Mouse (Mus musculus): ENCODE measurements around the gene Npvf. TPM values are rescaled to one million over a fixed set of nuclear protein-coding genes. Genes with fewer than 3 reads are reported as not detected.

The Npvf gene
- total and polyA plus RNA-seq, 3 experiments: not detected

DNA sequence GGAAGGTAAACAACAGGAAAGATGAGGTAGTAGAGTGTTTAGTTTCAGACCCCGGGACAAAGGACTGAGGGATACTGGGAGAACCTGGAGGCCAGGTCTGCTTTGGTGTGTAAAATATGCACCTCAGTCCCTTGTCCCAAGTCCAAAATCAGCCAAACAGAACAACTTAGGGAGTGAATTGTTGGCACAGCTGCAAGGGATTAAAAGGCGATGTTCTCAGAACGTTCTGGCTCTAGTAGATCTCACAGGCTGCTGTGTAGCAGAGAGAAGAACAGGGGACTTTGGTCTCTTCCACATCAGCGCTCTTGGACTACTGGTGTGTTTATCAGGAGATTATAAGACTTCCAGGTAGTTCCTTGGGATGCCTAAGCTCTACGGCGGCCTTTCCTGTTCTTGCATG lies 6.6 kb downstream of the Npvf start:
- H3K36me3 ChIP-seq (ENCODE audit: control insufficient read depth in 1 of 2, insufficient read depth in 2 of 2, low read length in 2 of 2): no peaks in the 10 kb centered on the region
- TF ChIP-seq NRF1 (IDR thresholded peaks at IDR 0.05; ENCODE audit: insufficient read depth, low read depth, low read length, poor library complexity, severe bottlenecking): no peak
- TF ChIP-seq MYC (IDR thresholded peaks at IDR 0.05; ENCODE audit: low read depth, low read length): no peak
- TF ChIP-seq BHLHE40 (IDR thresholded peaks at IDR 0.05; ENCODE audit: borderline replicate concordance, low read depth, low read length): no peak
- no peak for TF ChIP-seq EP300 (IDR thresholded peaks at IDR 0.05; ENCODE audit: low read depth in 1 of 2, low read length in 2 of 2)
- no peak for TF ChIP-seq UBTF (IDR thresholded peaks at IDR 0.05; ENCODE audit: borderline replicate concordance, insufficient read depth, low read depth, low read length)
- no peak for TF ChIP-seq MAFK (IDR thresholded peaks at IDR 0.05; ENCODE audit: borderline replicate concordance, low read depth, low read length)
- no peak for TF ChIP-seq ETS1 (IDR thresholded peaks at IDR 0.05; ENCODE audit: low read depth, low read length)
- no peak for TF ChIP-seq USF1 (IDR thresholded peaks at IDR 0.05; ENCODE audit: low read depth, low read length)
- no peak for TF ChIP-seq MXI1 (IDR thresholded peaks at IDR 0.05; ENCODE audit: low read depth, low read length)
- TF ChIP-seq GABPA (IDR thresholded peaks at IDR 0.05; ENCODE audit: low read depth, low read length): no peak
- TF ChIP-seq NELFE (IDR thresholded peaks at IDR 0.05; ENCODE audit: low read depth, low read length): no peak
- no peak for TF ChIP-seq SMC3 (IDR thresholded peaks at IDR 0.05; ENCODE audit: low read depth, low read length)
- TF ChIP-seq CTCF (IDR thresholded peaks at IDR 0.05 in 2 of 3, conservative IDR thresholded peaks at IDR 0.05 in 1 of 3; ENCODE audit: control insufficient read depth in 1 of 3, insufficient read depth in 1 of 3, low read depth in 2 of 3, low read length in 3 of 3, poor library complexity in 1 of 3, severe bottlenecking in 1 of 3): no peak
- TF ChIP-seq MYB (IDR thresholded peaks at IDR 0.05; ENCODE audit: low read depth, low read length): no peak
- H3K9ac ChIP-seq (ENCODE audit: control insufficient read depth, low read depth, low read length, poor library complexity, severe bottlenecking): no peak overlapping the region
- no peak overlapping the region for H3K27ac ChIP-seq (ENCODE audit: control insufficient read depth, low read depth, low read length)
- no peaks in the 10 kb centered on the region for H3K4me1 ChIP-seq (ENCODE audit: control insufficient read depth in 1 of 2, insufficient read depth in 2 of 2, low read length in 2 of 2)
- H3K79me2 ChIP-seq (ENCODE audit: control insufficient read depth, insufficient read depth, low read length, poor library complexity): no peaks in the 10 kb centered on the region
- DNase-seq (ENCODE audit: low read depth, low spot score): no peak
- H3K9me3 ChIP-seq (replicated peaks; ENCODE audit: insufficient read depth, low read length): no peaks in the 10 kb centered on the region
- no peak overlapping the region for H3K4me3 ChIP-seq (ENCODE audit: control insufficient read depth in 1 of 2, insufficient read depth in 1 of 2, low read depth in 2 of 2, low read length in 2 of 2)
- H3K27me3 ChIP-seq (ENCODE audit: control insufficient read depth in 1 of 2, insufficient read depth in 2 of 2, low read length in 2 of 2): no peaks in the 10 kb centered on the region; a peak in 1 of 4 replicates

GRCm38 (mm10) chr6:50646659-50647058 lies 7.6 kb downstream of the Npvf start:
- no peaks in the 10 kb centered on the region for H3K9me3 ChIP-seq (replicated peaks; ENCODE audit: insufficient read depth, low read length)
- no peaks in the 10 kb centered on the region for H3K36me3 ChIP-seq (ENCODE audit: control insufficient read depth in 1 of 2, insufficient read depth in 2 of 2, low read length in 2 of 2)
- H3K27me3 ChIP-seq (ENCODE audit: control insufficient read depth in 1 of 2, insufficient read depth in 2 of 2, low read length in 2 of 2): no peaks in the 10 kb centered on the region; a peak in 1 of 4 replicates
- H3K4me1 ChIP-seq (ENCODE audit: control insufficient read depth in 1 of 2, insufficient read depth in 2 of 2, low read length in 2 of 2): no peaks in the 10 kb centered on the region
- no peak overlapping the region for H3K27ac ChIP-seq (ENCODE audit: control insufficient read depth, low read depth, low read length)
- DNase-seq (ENCODE audit: low read depth, low spot score): no peak
- H3K4me3 ChIP-seq (ENCODE audit: control insufficient read depth in 1 of 2, insufficient read depth in 1 of 2, low read depth in 2 of 2, low read length in 2 of 2): no peak overlapping the region
- H3K9ac ChIP-seq (ENCODE audit: control insufficient read depth, low read depth, low read length, poor library complexity, severe bottlenecking): no peak overlapping the region
- TF ChIP-seq GATA1 (IDR thresholded peaks at IDR 0.05; ENCODE audit: low read depth, low read length): no peak
- TF ChIP-seq CHD1 (IDR thresholded peaks at IDR 0.05; ENCODE audit: low read depth, low read length): no peak
- TF ChIP-seq HCFC1 (IDR thresholded peaks at IDR 0.05; ENCODE audit: low read depth, low read length): no peak
- no peak for TF ChIP-seq POLR2AphosphoS2 (IDR thresholded peaks at IDR 0.05; ENCODE audit: low read length)
- TF ChIP-seq CHD2 (IDR thresholded peaks at IDR 0.05; ENCODE audit: low read length): no peak
- TF ChIP-seq MAZ (IDR thresholded peaks at IDR 0.05; ENCODE audit: low read depth, low read length): no peak
- TF ChIP-seq EP300 (IDR thresholded peaks at IDR 0.05; ENCODE audit: low read depth in 1 of 2, low read length in 2 of 2): no peak
- TF ChIP-seq MAX (IDR thresholded peaks at IDR 0.05; ENCODE audit: low read length): no peak
- TF ChIP-seq ETS1 (IDR thresholded peaks at IDR 0.05; ENCODE audit: low read depth, low read length): no peak
- TF ChIP-seq ZKSCAN1 (IDR thresholded peaks at IDR 0.05; ENCODE audit: low read depth, low read length): no peak
- TF ChIP-seq KAT2A (conservative IDR thresholded peaks at IDR 0.05; ENCODE audit: low read depth, low read length): no peak
- TF ChIP-seq SIN3A (IDR thresholded peaks at IDR 0.05; ENCODE audit: low read length): no peak
- no peak for TF ChIP-seq NRF1 (IDR thresholded peaks at IDR 0.05; ENCODE audit: insufficient read depth, low read depth, low read length, poor library complexity, severe bottlenecking)
- no peak for TF ChIP-seq POLR2A (IDR thresholded peaks at IDR 0.05; ENCODE audit: control insufficient read depth in 1 of 2, insufficient read depth in 1 of 2, low read depth in 1 of 2, low read length in 2 of 2, poor library complexity in 1 of 2)
- no peak for TF ChIP-seq SMC3 (IDR thresholded peaks at IDR 0.05; ENCODE audit: low read depth, low read length)
- TF ChIP-seq ZC3H11A (IDR thresholded peaks at IDR 0.05; ENCODE audit: low read depth, low read length): no peak
- no peaks in the 10 kb centered on the region for H3K79me2 ChIP-seq (ENCODE audit: control insufficient read depth, insufficient read depth, low read length, poor library complexity)

Data from MEL (cell line).